Mouse (Mus musculus): ENCODE measurements around the gene Gm10190. TPM values are rescaled to one million over a fixed set of nuclear protein-coding genes. Genes with fewer than 3 reads are reported as not detected.
"Not testable (repeated sequence)": the region's sequence is repeated elsewhere in the genome, so short reads cannot be mapped to it uniquely, and the experiment has no call there.

The Gm10190 gene
- 1 to 10 TPM in 1 of 2 experiments, not detected in 1; 1.1 TPM for total RNA-seq (2021)
- long read RNA-seq, experiment 1, partial matches to known transcripts: 0 of 3 reads
- long read RNA-seq, experiment 1, other reads (novel, unspliced or antisense): 0 of 3 reads
- long read RNA-seq, experiment 2: 0 reads

GRCm38 (mm10) chr17:80372989-80373725 is at the start of gene Gm10190:
Gm10190 (minus strand) TSS chr17:80373541.
- peak; percentile 92 to 94 for DNase-seq

GRCm38 (mm10) chr17:80420998-80421397 is 47.7 kb upstream of the Gm10190 start:
- DNase-seq: no peak

- no peak for DNase-seq
Observed at GRCm38 (mm10) chr17:80418572-80419210, 45.4 kb upstream of the Gm10190 start.

- no peak for DNase-seq
Observed at GRCm38 (mm10) chr17:80411182-80411581, 37.8 kb upstream of the Gm10190 start.

GRCm38 (mm10) chr17:80398243-80398642 is 24.9 kb upstream of the Gm10190 start:
- DNase-seq: no peak

- peak; percentile 56 to 69 for DNase-seq
Observed at GRCm38 (mm10) chr17:80391423-80392403, 18.4 kb upstream of the Gm10190 start.

- DNase-seq: no peak
Observed at GRCm38 (mm10) chr17:80390024-80390423, 16.7 kb upstream of the Gm10190 start.

- no peak for DNase-seq
Observed at GRCm38 (mm10) chr17:80385671-80386070, 12.3 kb upstream of the Gm10190 start.

GRCm38 (mm10) chr17:80378386-80378785 is 5.0 kb upstream of the Gm10190 start:
- not testable (repeated sequence) for DNase-seq

GRCm38 (mm10) chr17:80373726-80374096 is 370 bp upstream of the Gm10190 start:
- no peak for DNase-seq

- no peak for DNase-seq
Observed at GRCm38 (mm10) chr17:80368606-80369005, 4.7 kb downstream of the Gm10190 start.

GRCm38 (mm10) chr17:80367276-80367675 is 6.1 kb downstream of the Gm10190 start:
- DNase-seq: peak in 1 of 2 experiments; percentile 7

GRCm38 (mm10) chr17:80360245-80360644 is 13.1 kb downstream of the Gm10190 start:
- DNase-seq: no peak

- no peak for DNase-seq
Observed at GRCm38 (mm10) chr17:80347234-80347633, 26.1 kb downstream of the Gm10190 start.

- no peak for DNase-seq
Observed at GRCm38 (mm10) chr17:80346591-80347125, 26.7 kb downstream of the Gm10190 start.

GRCm38 (mm10) chr17:80345277-80345676 is 28.1 kb downstream of the Gm10190 start:
- DNase-seq: peak in 1 of 2 experiments; percentile 18

- peak; percentile 30 to 43 for DNase-seq
Observed at GRCm38 (mm10) chr17:80332386-80332785, 41.0 kb downstream of the Gm10190 start.

GRCm38 (mm10) chr17:80326431-80326830 is 46.9 kb downstream of the Gm10190 start:
- no peak for DNase-seq

GRCm38 (mm10) chr17:80325456-80325855 is 47.9 kb downstream of the Gm10190 start:
- DNase-seq: no peak

GRCm38 (mm10) chr17:80324521-80324920 is 48.8 kb downstream of the Gm10190 start:
- no peak for DNase-seq

GRCm38 (mm10) chr17:80323658-80324057 is 49.7 kb downstream of the Gm10190 start:
- DNase-seq: peak in 1 of 2 experiments; percentile 29

Data from adrenal gland, postnatal 36 days (tissue).